12 mouse cellular contexts compared by ENCODE assay signal in the genomic region with DNA sequence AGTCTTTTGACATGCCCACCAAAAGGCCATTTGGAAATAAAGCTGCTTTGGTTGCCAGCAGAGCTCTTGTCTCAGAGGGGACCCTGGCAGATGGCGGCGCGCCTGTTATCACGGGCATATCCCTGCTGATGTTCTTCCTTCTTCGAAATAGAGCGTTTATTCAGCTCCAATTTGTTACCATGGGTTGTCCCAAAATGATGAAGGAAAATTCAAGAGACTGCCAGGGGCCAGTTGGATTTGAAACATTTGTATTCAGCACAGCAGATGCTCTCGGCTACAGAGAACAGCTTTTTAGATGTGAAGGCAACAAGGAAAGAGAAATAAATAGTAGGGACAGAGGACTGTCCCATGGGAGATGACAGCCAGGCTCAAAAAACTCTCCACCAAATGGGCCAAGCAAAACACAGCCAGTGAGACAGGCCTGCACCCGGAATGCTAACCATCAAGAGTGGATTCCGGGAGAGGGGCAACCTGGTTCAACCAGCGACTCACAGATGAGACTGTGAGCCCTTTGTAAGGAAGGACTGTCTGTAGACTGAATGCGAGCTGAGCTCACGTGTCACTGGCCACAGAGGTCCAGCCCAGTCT. TPM values are rescaled to one million over a fixed set of nuclear protein-coding genes. Genes with fewer than 3 reads are reported as not detected.
DNase-seq lines count a peak whose midpoint lies in the region; ATAC-seq and TF ChIP-seq lines count a peak whose summit lies in the region.
"Had no signal": no experiment of that assay in that cellular context is flagged by ENCODE, and none has a peak within 500 bp of the region (broad histone marks: within the 10 kb centered on the region; RNA-seq: fewer than 3 reads in every experiment).

No protein-coding gene starts in this region.

- no peak for ATAC-seq in liver, embryonic 12.5 days
- ATAC-seq: Patski had no signal

- no peak for TF ChIP-seq CTCF in layer of hippocampus, adult 2 months (conservative IDR thresholded peaks at IDR 0.05)

- H3K27ac ChIP-seq in layer of hippocampus, adult 2 months = peak overlapping the region; percentile 88
- H3K27ac ChIP-seq in liver, embryonic 12.5 days = no peak overlapping the region
- H3K27ac ChIP-seq: heart, embryonic 15.5 days had no signal

- H3K9ac ChIP-seq in liver, embryonic 12.5 days = no peak overlapping the region
- H3K9ac ChIP-seq: heart, embryonic 15.5 days had no signal

- no peak overlapping the region for H3K4me3 ChIP-seq in layer of hippocampus, adult 2 months
- H3K4me3 ChIP-seq in liver, embryonic 12.5 days = no peak overlapping the region
- H3K4me3 ChIP-seq: heart, embryonic 15.5 days had no signal

- H3K4me2 ChIP-seq in liver, embryonic 12.5 days = no peak overlapping the region
- H3K4me2 ChIP-seq: heart, embryonic 15.5 days had no signal

- no peaks in the 10 kb centered on the region for H3K36me3 ChIP-seq in liver, embryonic 12.5 days
- H3K36me3 ChIP-seq: heart, embryonic 15.5 days had no signal

- H3K27me3 ChIP-seq in liver, embryonic 12.5 days (replicated peaks) = no peaks in the 10 kb centered on the region
- H3K27me3 ChIP-seq: heart, embryonic 15.5 days; Patski had no signal

- DNase-seq in layer of hippocampus, adult 11-12 months (ENCODE audit: low spot score) = peak; percentile 61
- no peak for DNase-seq in layer of hippocampus, adult 9-10 months (ENCODE audit: low spot score)
- peak; percentile 37 to 47 for DNase-seq in frontal cortex, postnatal 10 days (ENCODE audit: low spot score in 2 of 2)
- peak; percentile 62 to 74 for DNase-seq in layer of hippocampus, adult 2 months (ENCODE audit: low spot score in 2 of 2)
- peak; percentile 11 for DNase-seq in right cerebral cortex, adult 18-20 months
- DNase-seq in thymus, postnatal 14 days = no peak
- DNase-seq in gastrocnemius, postnatal 10 days = no peak

- H3K9me3 ChIP-seq in liver, embryonic 12.5 days (replicated peaks) = no peaks in the 10 kb centered on the region
- H3K9me3 ChIP-seq: heart, embryonic 15.5 days had no signal

- 72% methylated on average over 12 of the region's 12 CpGs for WGBS in liver, embryonic 12.5 days (ENCODE audit: insufficient replicate concordance)

- H3K4me1 ChIP-seq in liver, embryonic 12.5 days = no peaks in the 10 kb centered on the region
- H3K4me1 ChIP-seq: heart, embryonic 15.5 days had no signal

RNA-seq across cellular contexts. Expression of a gene that starts 12.0 kb away (rescaled TPM):
- under 1 TPM; 0.49 TPM for total RNA-seq in layer of hippocampus, adult 2 months (2021)
- polyA plus RNA-seq in liver, embryonic 12.5 days (2016; fragmentation: Nextera tagmentation; extraction: Ambion mirVana) = not detected in 2 replicates
- total RNA-seq in gastrocnemius, postnatal 10 days (2021) = not detected
- polyA plus RNA-seq: heart, embryonic 15.5 days; Patski; stomach, embryonic 14.5 days had no signal

RNA-seq across cellular contexts. Expression of a gene that starts 17.3 kb away (rescaled TPM):
- not detected for total RNA-seq in layer of hippocampus, adult 2 months (2021)
- not detected in 2 replicates for polyA plus RNA-seq in liver, embryonic 12.5 days (2016; fragmentation: Nextera tagmentation; extraction: Ambion mirVana)
- total RNA-seq in gastrocnemius, postnatal 10 days (2021) = under 1 TPM in 1 of 2 experiments, not detected in 1; 0.99 TPM
- polyA plus RNA-seq: heart, embryonic 15.5 days; limb, embryonic 14.5 days; Patski; stomach, embryonic 14.5 days had no signal

RNA-seq across cellular contexts. Expression of a gene that starts 17.4 kb away (rescaled TPM):
- 1 to 10 TPM; 1.5 to 3.5 TPM for total RNA-seq in layer of hippocampus, adult 2 months (2021)
- polyA plus RNA-seq in liver, embryonic 12.5 days (2016; fragmentation: Nextera tagmentation; extraction: Ambion mirVana) = 0.12 and 0.26 TPM in 2 replicates
- 10 to 100 TPM; 10.6 to 13.7 TPM for total RNA-seq in gastrocnemius, postnatal 10 days (2021)
- polyA plus RNA-seq: Patski; stomach, embryonic 14.5 days had no signal

RNA-seq across cellular contexts. Expression of a gene that starts 54.0 kb away (rescaled TPM):
- total RNA-seq in layer of hippocampus, adult 2 months (2021) = 1 to 10 TPM; 1.9 to 2.0 TPM
- 1.4 and 1.6 TPM in 2 replicates for polyA plus RNA-seq in liver, embryonic 12.5 days (2016; fragmentation: Nextera tagmentation; extraction: Ambion mirVana)
- total RNA-seq in gastrocnemius, postnatal 10 days (2021) = under 1 TPM; 0.47 to 0.54 TPM

RNA-seq across cellular contexts. Expression of a gene that starts 54.3 kb away (rescaled TPM):
- total RNA-seq in layer of hippocampus, adult 2 months (2021) = 10 to 100 TPM in 1 of 2 experiments, 1 to 10 TPM in 1; 9.1 to 14.6 TPM
- polyA plus RNA-seq in liver, embryonic 12.5 days (2016; fragmentation: Nextera tagmentation; extraction: Ambion mirVana) = 2.4 and 3.2 TPM in 2 replicates
- 1 to 10 TPM; 4.5 to 9.7 TPM for total RNA-seq in gastrocnemius, postnatal 10 days (2021)

Comparison
In these comparisons a context has a peak if more than half of its experiments do, and no peak if none do; other contexts are left out.
1. DNase-seq: peak in layer of hippocampus, adult 11-12 months (single experiment), frontal cortex, postnatal 10 days (2 of 2), layer of hippocampus, adult 2 months (2 of 2) and right cerebral cortex, adult 18-20 months (single experiment); none in layer of hippocampus, adult 9-10 months (single experiment), thymus, postnatal 14 days (single experiment) and gastrocnemius, postnatal 10 days (single experiment).